Mouse (Mus musculus) layer of hippocampus, postnatal 10 days (tissue): ENCODE data around the gene Apol8. TPM values are rescaled to one million over a fixed set of nuclear protein-coding genes. Genes with fewer than 3 reads are reported as not detected.
"Not testable (repeated sequence)": the region's sequence is repeated elsewhere in the genome, so short reads cannot be mapped to it uniquely, and the experiment has no call there.

Source experiments
- DNase-seq, 2 experiments: peaks; one replicate each; pipeline ENCODE4 v3.0.0; 2021; ENCODE audit warnings: low spot score in 2 of 2
- total RNA-seq, 2 experiments: library from RNA; stranded (reverse); gene quantifications; 2 replicates each; pipeline ENCODE4 v1.2.3; 2021

The Apol8 gene
- total RNA-seq, 2 experiments from 2014 or later, result 1.4 to 1.8 TPM

DNA sequence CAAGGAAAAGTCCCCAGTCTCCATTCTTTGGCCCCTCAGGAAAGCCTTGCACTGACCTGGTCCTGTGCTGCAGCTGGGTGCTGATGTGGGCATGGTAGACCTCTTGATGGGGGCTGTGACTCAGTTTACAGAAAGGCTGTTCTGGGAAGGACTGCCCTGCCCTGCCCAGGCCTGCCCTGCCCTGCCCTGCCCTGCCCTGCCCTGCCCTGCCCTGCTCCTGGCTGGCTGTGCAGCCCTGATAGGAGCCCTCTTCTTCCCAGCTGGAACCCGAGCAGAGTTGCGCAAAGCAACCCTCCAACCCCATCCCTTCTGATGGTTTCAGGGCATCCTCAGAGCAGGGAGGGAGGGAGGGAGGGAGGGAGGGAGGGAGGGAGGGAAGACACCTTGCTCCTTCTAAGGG lies 1.7 kb downstream of the Apol8 start:
- DNase-seq, result no peak

- no peak for DNase-seq
Observed at GRCm38 (mm10) chr15:77752443-77752842, 4.4 kb downstream of the Apol8 start.

DNA sequence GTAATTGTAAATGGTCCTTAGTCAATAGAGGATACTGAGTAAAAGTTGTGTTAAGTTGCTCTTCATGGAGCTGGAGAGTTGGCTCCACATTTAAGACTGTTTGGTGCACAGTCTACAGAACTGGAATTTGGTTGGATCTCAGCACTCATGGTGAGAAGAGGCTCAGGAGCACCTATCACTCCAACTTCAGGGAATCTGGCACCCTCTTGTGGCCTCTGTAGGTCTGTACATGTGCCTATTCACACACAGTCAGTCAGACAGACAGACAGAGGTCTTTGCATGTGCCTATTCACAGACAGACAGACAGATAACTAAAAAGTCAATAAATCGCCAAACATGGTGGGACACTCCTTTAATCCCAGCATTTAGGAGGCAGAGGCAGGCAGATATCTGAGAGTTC lies 6.3 kb downstream of the Apol8 start:
- DNase-seq, result no peak

- no peak for DNase-seq
Observed at GRCm38 (mm10) chr15:77749717-77750116, 7.1 kb downstream of the Apol8 start.

DNA sequence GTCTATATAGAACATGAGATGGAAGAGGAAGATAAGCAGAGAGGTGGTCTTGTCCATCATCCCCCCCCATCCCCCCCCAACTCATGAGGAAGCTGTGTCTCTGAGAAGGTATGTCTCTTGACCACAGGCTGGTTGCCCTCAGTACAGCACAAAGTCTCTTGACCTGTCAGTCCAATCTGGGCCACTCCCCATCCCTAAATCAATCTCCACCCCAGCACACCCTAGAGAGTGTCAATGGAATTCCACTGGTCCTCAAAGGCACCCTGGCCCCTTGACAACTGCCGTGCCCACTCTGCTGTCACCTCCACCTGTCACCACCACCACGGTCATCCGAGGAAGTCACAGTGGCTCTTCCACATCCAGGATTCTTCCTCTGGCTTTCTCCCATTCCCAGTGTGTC lies 8.4 kb downstream of the Apol8 start:
- DNase-seq, result no peak

DNA sequence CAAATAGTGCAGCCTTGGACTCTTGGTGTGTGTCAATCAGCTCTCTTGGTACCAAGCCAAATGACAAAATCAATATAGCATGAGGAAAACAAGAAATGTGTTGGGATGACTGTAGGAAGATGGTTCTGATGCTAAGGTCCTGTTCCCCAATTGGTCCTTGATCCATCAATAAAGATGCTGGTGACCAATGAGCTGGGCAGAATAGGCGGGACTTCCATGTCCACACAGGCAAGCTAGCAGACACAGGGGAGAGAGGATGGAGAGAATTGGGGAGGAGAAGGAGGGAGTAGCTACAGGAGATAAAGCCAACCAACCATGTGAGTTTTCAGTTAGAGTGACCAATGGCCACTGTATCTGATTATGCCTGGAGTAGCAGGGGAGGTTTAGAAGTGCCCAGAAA lies 10.5 kb downstream of the Apol8 start:
- DNase-seq, result no peak

DNA sequence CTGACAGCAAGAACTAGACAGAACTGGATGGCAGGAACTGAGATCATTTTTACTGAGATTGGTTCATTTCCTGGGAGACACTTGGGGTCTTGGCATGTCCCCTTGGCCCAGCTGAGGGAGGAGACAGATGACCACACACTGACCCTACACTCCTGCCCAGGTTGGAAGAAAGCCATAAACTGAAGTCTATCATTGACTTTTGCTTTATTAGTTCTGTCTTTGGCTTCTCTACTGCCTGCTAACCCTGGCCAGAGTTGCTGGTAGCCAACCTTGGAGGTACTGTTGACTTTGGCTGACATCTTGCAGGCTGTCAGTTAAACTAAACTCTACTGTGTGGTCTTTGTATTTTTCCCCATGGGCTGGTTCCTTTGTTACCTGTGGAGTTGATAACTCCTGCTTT lies 11.7 kb downstream of the Apol8 start:
- DNase-seq, result no peak

DNA sequence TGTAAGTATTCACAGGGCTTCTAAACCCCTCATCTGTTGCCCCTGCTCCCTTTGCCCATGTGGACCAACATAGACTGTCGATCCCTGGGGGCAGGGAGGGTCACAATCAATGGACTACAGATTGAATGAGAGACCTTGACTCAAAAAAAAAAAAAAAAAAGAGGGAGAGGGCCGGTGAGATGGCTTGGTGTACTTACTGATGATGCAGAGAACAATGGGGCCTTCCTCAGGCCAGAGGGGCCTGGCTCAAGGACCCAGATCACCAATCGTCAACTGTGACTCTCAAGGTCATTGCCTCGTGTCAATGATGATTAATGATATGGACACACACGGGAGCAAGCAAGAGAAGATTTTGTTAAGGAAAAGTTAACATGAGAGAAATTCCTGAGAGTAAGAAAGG lies 12.2 kb downstream of the Apol8 start:
- DNase-seq, result no peak

DNA sequence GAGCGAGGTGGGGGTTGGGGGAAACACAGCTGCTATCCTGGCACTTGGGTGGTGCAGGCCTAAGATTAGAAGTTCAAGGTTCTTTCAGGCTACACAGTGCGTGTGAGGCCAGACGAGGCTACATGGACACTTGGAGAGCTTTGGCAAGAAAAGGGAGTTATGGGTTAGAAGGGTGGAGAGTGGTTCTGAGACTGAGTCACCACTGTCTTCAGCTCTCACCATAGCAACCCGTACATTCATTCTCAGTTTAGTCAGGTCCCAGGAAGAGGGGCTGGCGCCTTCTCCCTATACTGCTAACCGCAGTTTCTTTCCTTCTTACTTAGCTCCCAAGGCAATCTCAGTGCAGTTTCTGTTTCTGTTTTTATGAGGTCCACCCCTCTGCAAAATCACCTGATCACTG lies 15.2 kb downstream of the Apol8 start:
- DNase-seq, result not testable (repeated sequence)

DNA sequence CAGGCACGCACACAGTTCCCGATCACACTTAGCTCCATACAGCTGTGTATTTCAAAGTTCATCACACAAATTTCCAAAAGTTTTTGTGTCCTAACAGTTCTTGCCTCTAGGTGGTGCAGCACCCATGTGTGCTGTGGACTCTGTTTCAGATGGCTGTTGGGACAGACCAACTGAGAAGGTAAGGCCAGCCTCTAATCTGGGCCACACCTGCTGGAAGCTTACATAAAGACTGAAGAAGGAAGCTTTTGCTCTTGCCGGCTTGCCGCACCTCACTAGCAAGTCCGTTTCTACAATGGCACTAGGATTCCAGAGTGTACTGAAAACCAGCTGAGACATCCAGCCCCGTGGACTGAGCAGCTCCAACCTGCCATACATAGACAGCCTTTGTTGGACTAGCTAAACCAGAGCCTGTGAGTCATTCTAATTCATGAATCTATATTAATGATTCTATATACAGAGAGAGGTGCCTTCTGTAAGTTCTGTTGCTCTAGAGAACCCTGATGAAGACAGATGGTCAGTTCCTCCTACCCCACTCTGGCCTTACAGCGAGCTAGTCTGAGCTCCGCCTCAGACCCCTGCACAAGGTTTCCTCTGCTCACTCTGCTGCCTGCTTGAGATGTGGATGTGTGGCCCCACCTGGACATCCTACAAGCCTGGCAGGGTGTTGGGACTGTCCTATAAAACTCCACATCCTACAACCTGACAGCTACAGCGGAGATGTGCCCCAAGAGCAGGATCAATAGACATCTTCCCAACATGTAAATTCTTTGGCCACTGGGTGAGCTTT lies 16.1 kb downstream of the Apol8 start:
- DNase-seq, result no peak

- DNase-seq, result not testable (repeated sequence)
Observed at GRCm38 (mm10) chr15:77733903-77734302, 22.9 kb downstream of the Apol8 start.

DNA sequence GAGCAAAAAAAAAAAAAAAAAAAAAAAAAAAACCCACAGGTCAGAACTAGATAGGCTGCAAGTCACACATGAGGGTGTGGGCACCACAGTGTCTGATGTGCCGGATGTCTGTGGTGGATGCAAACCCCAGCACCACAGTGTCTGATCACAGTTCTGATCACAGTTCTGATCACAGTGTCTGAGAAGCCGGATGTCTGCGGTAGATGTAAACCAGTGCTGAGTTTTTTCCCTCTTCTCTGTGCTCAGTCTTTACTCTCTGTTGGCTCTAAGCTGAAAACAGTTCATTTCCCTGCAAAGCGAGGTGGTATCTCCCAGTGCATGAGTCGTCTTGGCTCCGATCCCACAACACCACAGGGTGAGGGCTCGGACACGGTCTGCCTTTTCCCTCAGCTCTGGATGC lies 23.4 kb downstream of the Apol8 start:
- DNase-seq, result not testable (repeated sequence)

DNA sequence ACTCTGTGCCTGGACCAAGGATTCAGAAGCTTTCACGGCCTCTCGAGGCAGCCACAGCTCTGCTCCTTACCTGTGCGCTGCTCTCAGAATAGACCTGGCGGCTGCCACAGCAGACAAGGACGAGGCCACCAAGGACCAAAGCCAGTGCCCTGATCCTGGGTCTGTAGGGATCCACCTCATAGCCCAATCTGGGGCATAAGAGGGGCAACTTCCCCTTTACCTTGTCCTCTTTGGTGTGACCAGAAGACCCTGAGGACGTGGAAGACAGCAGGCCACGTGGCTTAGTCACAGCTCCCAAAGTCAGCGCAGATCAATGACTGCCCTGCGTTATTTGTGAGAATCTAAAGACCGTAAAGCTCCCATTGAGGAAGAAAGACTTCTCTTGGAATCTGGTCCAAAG lies 24.0 kb downstream of the Apol8 start:
- DNase-seq, result not testable (repeated sequence)

DNA sequence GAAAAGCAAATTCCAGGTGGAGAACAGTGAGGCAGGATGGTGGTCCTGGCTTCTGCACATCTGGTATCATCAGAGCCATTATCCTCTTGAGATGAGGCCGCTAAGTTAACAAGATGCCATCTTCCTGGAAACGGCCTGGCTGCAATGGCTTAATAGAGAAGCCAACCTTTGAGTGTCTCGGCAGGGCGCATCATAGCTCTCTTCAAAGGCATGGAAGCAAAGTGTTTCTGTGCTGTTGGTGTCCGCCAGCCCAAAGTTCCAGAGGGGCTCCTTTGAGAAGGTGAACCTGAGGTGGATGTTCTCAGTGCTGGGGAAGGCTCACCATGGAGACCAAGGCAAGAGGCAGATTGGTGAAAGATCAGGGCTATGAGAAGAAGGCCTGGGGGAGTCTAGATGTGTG lies 25.2 kb downstream of the Apol8 start:
- no peak for DNase-seq

DNA sequence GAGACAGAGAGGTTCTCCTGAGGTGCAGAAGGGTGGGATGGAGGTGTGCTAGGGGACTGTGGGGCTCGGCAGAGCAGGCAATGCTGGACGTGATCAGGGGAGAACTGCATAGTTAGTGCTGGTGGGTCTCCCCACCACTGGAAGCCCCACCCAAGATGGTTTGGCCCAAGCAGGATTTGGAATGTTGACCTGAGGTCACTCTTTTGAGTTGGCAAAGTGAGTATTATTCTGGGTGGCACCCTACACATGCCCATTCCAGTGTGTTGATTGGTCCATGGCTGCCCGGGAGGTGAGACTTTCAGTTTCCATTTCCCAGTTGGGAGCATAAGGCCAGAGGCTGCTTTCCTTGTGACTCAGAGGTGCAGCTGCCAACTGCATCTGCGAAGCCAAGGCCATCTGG lies 28.1 kb downstream of the Apol8 start, which contains the start of gene Apol9b:
Apol9b (plus strand) TSS at position 301 of the 400 bp plus-strand sequence.
- DNase-seq, result not testable (repeated sequence)

DNA sequence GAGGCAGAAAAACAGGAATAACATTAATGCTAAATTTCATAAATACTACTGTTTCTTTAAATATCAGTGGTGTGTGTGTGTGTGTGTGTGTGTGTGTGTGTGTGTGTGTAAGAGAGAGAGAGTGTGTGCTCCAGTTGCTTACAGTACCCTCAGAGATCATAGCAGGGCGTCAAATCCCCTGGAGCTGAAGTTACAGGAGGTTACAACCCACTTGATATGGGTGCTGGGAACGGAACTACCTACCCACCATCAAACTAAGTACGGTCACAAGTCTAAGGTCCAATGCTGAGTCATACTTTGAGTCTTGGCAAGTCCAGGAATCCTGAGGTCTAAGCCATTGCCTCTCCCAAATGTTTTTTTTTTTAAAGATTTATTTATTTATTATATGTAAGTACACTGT lies 29.1 kb downstream of the Apol8 start:
- DNase-seq, result not testable (repeated sequence)

DNA sequence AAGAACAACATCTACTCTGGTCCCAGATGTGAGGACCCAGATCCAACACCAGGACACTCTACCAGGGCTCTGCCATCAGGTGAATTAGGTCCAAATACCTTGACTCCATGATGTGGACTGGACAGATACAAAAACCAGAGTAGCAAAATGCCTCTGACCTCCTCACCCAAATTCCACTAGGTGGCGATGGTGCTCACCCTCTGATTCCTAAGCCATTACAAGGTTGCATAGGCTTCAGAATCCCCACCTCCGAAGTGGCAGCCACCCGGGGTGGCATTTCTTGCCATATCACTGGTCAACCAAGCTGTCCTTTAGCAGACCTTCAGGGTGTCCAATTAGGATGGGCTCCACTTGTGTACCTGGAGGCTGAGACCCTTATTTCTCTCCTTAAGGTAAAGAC lies 29.7 kb downstream of the Apol8 start:
- not testable (repeated sequence) for DNase-seq

DNA sequence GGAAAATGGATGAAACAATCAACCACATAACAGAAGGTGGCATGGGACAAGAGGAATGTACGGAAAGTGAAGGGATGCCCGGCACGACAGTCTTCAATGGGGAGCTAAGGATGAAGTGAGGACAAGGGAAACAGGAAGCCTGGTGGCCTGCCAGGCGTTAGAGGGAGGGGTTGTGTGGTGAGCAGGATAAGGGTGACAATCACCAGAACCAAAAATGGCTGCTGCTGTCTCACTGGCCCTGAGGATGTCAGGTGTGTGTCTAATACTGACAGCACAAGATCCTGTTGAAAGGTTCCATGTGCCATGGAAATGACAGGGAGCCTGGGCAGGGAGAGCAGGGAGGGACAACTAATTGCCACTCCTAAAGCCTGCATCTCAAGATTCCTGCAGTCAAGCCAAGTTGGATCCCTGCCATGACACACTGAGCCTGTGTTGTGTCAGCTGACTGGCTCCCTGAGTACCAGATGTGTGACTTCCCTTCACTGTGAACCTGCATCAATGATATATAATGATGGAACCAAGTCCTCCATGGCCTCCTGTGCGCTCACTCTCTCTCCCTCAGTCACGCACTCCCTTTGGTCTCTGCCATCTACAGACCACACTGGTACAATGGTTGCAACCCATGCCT lies 31.3 kb downstream of the Apol8 start:
- not testable (repeated sequence) for DNase-seq

DNA sequence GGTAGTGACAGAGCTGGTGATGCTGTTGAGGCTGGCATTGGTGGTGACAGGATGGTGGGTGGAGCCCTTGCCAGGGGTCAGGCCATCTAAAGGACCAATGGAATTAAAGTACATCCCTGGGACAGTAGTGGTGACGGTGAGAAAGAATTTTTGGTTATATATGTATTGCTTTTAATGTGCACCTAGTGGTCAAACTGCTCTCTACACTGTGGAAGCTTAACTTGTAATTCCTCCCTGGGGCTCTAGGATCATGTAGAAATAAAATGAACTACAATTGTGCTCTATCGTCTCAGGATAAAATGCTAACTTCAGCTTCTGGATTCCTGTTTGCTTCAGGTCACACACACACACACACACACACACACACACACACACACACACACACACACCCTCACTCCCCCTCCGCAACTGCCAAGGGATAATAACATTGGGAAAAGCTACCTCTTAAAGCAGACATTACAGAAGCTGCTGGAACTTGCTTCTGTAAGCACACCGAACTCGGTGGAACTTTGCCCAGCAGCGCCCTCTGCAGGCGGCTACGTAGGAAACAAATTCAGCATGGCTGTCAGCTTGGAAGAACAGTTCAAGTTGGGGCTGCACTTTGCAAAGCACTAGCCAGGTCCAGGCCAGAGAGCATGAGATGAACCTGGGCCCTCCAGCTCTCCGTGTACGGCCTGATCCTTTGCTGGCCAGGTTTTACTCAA lies 32.4 kb downstream of the Apol8 start:
- not testable (repeated sequence) for DNase-seq

DNA sequence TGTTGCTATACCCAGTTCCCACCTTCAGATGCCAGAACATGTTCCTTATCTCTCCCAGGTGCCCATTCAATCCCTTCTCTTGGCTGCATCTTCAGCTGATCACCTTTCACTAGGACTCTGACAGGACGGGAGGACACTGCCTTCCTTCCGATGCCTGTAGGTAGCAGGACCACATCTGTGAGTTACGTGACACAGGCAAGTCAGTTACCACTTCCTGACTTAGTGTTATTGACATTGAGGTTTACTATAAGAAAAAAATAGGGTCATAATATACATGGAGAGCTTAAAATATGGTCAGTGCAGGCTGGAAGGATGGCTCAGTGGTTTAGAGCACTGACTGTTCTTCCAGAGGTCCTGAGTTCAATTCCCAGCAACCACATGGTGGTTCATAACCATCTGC lies 35.3 kb downstream of the Apol8 start:
- DNase-seq, result not testable (repeated sequence)

DNA sequence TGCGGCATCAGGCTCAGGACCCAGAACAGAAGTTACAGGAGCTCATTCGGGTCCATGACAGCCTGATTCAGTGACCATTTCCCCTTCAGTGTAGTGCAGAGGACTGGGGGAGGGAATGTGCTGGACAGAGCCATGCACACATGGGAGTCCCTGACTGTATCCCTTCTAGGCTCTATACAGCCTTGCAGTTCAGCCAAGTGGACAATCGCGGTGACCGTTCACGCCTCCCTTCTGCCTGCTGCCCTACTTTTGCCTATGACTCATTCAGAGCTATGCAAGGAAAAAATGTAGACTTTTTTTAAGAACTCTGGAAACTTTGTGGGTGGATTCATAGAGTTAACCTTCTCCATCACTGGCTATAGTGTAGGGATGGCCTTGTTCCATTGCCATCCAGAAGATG lies 38.6 kb downstream of the Apol8 start:
- DNase-seq, result not testable (repeated sequence)

GRCm38 (mm10) chr15:77708936-77709335 lies 47.9 kb downstream of the Apol8 start:
- not testable (repeated sequence) for DNase-seq
